Mouse (Mus musculus): ENCODE results near the gene Cnn3. TPM values are rescaled to one million over a fixed set of nuclear protein-coding genes. Genes with fewer than 3 reads are reported as not detected.
A peak's percentile ranks its signal among the peaks of the same experiment; 100 is the strongest.

Cnn3 gene
- polyA plus RNA-seq, 1 experiment from 2014 or later: 109 TPM

DNA sequence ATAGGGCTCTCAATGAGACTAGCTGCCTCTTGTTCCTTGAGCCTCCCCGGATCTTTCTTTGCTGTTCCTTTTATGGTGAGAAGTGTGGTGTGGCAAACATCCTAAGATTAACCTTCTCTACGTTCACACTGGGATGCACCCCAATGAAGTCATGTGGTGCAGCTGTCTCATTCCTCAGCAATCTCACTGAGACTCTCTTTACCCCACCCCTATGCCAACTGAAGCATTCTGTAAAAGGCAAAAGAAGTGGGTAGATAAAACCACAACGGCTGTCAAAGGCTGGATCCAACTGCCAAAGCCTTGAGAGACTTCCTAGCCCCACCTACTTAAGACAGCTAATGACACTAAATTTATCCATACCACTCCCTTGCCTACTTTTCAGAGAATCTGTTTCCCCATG lies 48.4 kb downstream of the Cnn3 start:
- no peaks in the 10 kb centered on the region for H3K9me3 ChIP-seq (replicated peaks)
- no peaks in the 10 kb centered on the region for H3K36me3 ChIP-seq
- H3K4me1 ChIP-seq (replicated peaks): peaks cover 43% of the 10 kb centered on the region
- no peak overlapping the region for H3K4me3 ChIP-seq (replicated peaks)
- no peaks in the 10 kb centered on the region for H3K27me3 ChIP-seq
- no peak overlapping the region for H3K9ac ChIP-seq
- H3K4me2 ChIP-seq: no peak overlapping the region
- 14% methylated on average over 3 of the region's 3 CpGs for WGBS (ENCODE audit: insufficient replicate concordance)
- H3K27ac ChIP-seq: peak overlapping the region; percentile 70
- DNase-seq (peak; percentile 37), ATAC-seq (ENCODE audit: low read depth) (peak; percentile 82)

GRCm38 (mm10) chr3:121480030-121480960 lies 54.0 kb downstream of the Cnn3 start:
- DNase-seq: no peak
- ATAC-seq (ENCODE audit: low read depth): peak; percentile 56; the same call in 1 of the 2 replicates
- Histone ChIP-seq H3K27me3 (no peaks in the 10 kb centered on the region), H3K4me3 (replicated peaks) (no peak overlapping the region), H3K27ac (no peak overlapping the region), H3K4me2 (no peak overlapping the region), H3K36me3 (no peaks in the 10 kb centered on the region), H3K9ac (no peak overlapping the region), H3K9me3 (replicated peaks) (no peaks in the 10 kb centered on the region), H3K4me1 (replicated peaks) (peaks cover 44% of the 10 kb centered on the region)
- 49% methylated on average over 26 of the region's 26 CpGs for WGBS (ENCODE audit: insufficient replicate concordance)

- Histone ChIP-seq H3K27me3 (no peaks in the 10 kb centered on the region), H3K27ac (no peak overlapping the region), H3K4me1 (replicated peaks) (peaks cover 37% of the 10 kb centered on the region), H3K9ac (no peak overlapping the region), H3K4me2 (no peak overlapping the region), H3K9me3 (replicated peaks) (no peaks in the 10 kb centered on the region), H3K4me3 (replicated peaks) (no peak overlapping the region), H3K36me3 (no peaks in the 10 kb centered on the region)
- ATAC-seq (ENCODE audit: low read depth) (no peak), DNase-seq (no peak)
- WGBS (ENCODE audit: insufficient replicate concordance): 49% methylated on average over 8 of the region's 8 CpGs
Observed at GRCm38 (mm10) chr3:121480961-121481436, 54.7 kb downstream of the Cnn3 start.

- no peak for DNase-seq
- H3K9me3 ChIP-seq (replicated peaks): no peaks in the 10 kb centered on the region
- H3K4me1 ChIP-seq (replicated peaks): peaks cover 34% of the 10 kb centered on the region
- no peak overlapping the region for H3K4me2 ChIP-seq
- no peaks in the 10 kb centered on the region for H3K36me3 ChIP-seq
- ATAC-seq (ENCODE audit: low read depth): no peak
- no peak overlapping the region for H3K27ac ChIP-seq
- no peak overlapping the region for H3K9ac ChIP-seq
- H3K27me3 ChIP-seq: no peaks in the 10 kb centered on the region
- 39% methylated on average over 6 of the region's 6 CpGs for WGBS (ENCODE audit: insufficient replicate concordance)
- no peak overlapping the region for H3K4me3 ChIP-seq (replicated peaks)
Observed at GRCm38 (mm10) chr3:121481564-121481963, 55.3 kb downstream of the Cnn3 start.

DNA sequence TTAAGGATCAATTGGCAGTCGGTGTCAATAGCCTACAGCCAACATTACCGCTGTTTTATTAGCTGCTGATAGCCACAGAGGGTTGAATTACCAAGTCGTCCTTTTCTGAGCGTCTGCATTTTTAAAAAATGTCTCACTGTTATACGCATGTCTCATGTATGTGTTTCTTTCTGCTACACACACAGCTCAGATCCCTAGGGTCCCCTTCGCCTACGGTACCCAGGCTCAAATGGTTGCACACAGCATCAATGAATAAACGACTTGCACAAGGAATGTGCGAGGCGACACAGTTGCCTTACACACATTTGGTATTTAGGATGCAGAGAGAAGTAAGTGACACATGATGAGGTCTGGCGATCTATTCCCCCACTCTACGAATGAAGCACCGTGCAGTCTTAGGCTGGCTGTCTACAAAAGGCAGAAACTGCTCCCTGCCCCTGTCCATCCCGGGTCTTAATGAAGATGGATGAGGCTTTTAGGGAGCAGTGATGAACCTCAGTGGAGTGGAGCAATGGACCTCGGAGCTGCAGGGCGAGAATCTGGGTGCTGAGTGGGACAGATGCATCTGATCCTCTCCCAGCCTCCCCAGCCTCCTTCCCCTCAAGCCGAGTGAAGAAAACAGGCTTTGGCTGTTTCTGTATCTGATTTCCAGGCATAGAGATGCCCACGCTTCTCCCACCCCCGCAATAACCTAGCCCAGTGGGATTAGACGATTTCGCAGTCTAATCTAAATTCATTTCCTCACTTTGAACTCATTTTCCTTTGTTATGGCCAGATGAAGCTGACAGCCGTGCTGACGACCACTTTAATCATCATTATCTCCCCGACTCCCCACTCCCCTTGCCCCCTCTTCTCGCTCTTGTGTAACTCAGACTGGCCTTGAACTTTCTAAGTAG lies 57.2 kb downstream of the Cnn3 start:
- Histone ChIP-seq H3K36me3 (no peaks in the 10 kb centered on the region), H3K4me2 (no peak overlapping the region), H3K27ac (no peak overlapping the region), H3K27me3 (no peaks in the 10 kb centered on the region), H3K4me3 (replicated peaks) (no peak overlapping the region), H3K9me3 (replicated peaks) (no peaks in the 10 kb centered on the region), H3K4me1 (replicated peaks) (peaks cover 27% of the 10 kb centered on the region), H3K9ac (no peak overlapping the region)
- ATAC-seq (ENCODE audit: low read depth): no peak
- no peak for DNase-seq
- 61% methylated on average over 25 of the region's 25 CpGs for WGBS (ENCODE audit: insufficient replicate concordance)

DNA sequence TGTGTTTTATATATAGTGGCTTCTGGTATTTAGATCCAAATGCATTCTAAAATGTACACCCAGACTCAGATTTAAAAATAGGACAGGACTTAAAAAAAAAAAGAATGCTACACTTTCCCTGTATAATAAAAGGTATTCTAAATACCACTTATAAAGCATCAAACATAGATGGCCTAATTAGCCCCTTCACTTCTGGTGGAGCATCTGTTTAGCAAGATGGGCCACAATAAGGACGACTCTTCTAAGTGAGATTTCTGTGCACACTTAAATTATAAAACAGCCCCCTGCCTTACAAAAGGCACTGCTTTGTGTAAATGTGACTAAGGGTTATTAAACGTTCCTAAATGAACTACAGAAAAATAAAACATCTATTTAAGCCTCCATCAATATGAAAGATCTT lies 58.9 kb downstream of the Cnn3 start:
- 45% methylated on average over 2 of the region's 2 CpGs for WGBS (ENCODE audit: insufficient replicate concordance)
- H3K27ac ChIP-seq: no peak overlapping the region

GRCm38 (mm10) chr3:121489462-121490118 lies 63.3 kb downstream of the Cnn3 start:
- no peak overlapping the region for H3K4me2 ChIP-seq
- H3K9ac ChIP-seq: no peak overlapping the region
- peaks cover 5% of the 10 kb centered on the region; the same call in 1 of the 2 replicates for H3K4me1 ChIP-seq (replicated peaks)
- H3K27me3 ChIP-seq: no peaks in the 10 kb centered on the region
- DNase-seq (no peak), ATAC-seq (ENCODE audit: low read depth) (no peak)
- WGBS (ENCODE audit: insufficient replicate concordance): 76% methylated on average over 12 of the region's 12 CpGs
- H3K4me3 ChIP-seq (replicated peaks): no peak overlapping the region
- H3K27ac ChIP-seq: no peak overlapping the region
- H3K9me3 ChIP-seq (replicated peaks): no peaks in the 10 kb centered on the region
- H3K36me3 ChIP-seq: no peaks in the 10 kb centered on the region

More for the DNA sequence above, 58.9 kb downstream of the Cnn3 start:
- no peak for DNase-seq
- H3K4me1 ChIP-seq (replicated peaks): peaks cover 11% of the 10 kb centered on the region
- H3K4me3 ChIP-seq (replicated peaks): no peak overlapping the region
- H3K4me2 ChIP-seq: no peak overlapping the region
- no peaks in the 10 kb centered on the region for H3K27me3 ChIP-seq
- ATAC-seq (ENCODE audit: low read depth): no peak
- no peak overlapping the region for H3K9ac ChIP-seq
- H3K9me3 ChIP-seq (replicated peaks): no peaks in the 10 kb centered on the region
- H3K36me3 ChIP-seq: no peaks in the 10 kb centered on the region

- Histone ChIP-seq H3K9ac (no peak overlapping the region), H3K36me3 (0 out of 2 replicates have a peak, but pooled peaks cover 5% of the 10 kb centered on the region), H3K9me3 (replicated peaks) (no peaks in the 10 kb centered on the region), H3K4me3 (replicated peaks) (no peak overlapping the region), H3K4me1 (replicated peaks) (peaks cover 5% of the 10 kb centered on the region; the same call in 1 of the 2 replicates), H3K27me3 (no peaks in the 10 kb centered on the region), H3K4me2 (no peak overlapping the region), H3K27ac (no peak overlapping the region)
- DNase-seq (no peak), ATAC-seq (ENCODE audit: low read depth) (no peak)
- 38% methylated on average over 5 of the region's 5 CpGs for WGBS (ENCODE audit: insufficient replicate concordance)
Observed at GRCm38 (mm10) chr3:121490941-121491340, 64.6 kb downstream of the Cnn3 start.

DNA sequence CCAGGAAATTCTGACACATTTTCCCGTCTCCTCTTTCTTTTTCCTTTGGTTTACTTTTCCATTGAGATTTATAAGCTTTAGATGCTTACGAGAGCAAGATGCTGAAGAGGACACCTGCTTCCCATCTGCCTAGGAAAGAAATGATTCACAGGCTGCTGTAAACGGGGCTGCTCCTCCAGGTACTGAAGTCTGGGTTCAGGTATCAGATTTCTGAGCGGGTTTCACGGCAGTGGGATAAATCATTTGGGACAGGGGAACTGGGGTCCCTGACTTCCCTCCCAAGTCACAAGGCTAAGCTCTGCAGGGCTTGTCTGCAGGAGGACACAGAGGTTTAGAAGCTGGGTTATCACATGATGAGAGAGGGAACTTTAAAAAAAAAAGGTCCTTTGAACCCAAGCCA lies 65.7 kb downstream of the Cnn3 start:
- H3K27ac ChIP-seq: no peak overlapping the region
- no peak overlapping the region for H3K9ac ChIP-seq
- 0 out of 2 replicates have a peak, but pooled peaks cover 5% of the 10 kb centered on the region for H3K36me3 ChIP-seq
- H3K4me3 ChIP-seq (replicated peaks): no peak overlapping the region
- H3K27me3 ChIP-seq: no peaks in the 10 kb centered on the region
- peaks cover 5% of the 10 kb centered on the region; the same call in 1 of the 2 replicates for H3K4me1 ChIP-seq (replicated peaks)
- 61% methylated on average over 5 of the region's 5 CpGs for WGBS (ENCODE audit: insufficient replicate concordance)
- H3K4me2 ChIP-seq: no peak overlapping the region
- no peaks in the 10 kb centered on the region for H3K9me3 ChIP-seq (replicated peaks)
- ATAC-seq (ENCODE audit: low read depth) (no peak), DNase-seq (no peak)

DNA sequence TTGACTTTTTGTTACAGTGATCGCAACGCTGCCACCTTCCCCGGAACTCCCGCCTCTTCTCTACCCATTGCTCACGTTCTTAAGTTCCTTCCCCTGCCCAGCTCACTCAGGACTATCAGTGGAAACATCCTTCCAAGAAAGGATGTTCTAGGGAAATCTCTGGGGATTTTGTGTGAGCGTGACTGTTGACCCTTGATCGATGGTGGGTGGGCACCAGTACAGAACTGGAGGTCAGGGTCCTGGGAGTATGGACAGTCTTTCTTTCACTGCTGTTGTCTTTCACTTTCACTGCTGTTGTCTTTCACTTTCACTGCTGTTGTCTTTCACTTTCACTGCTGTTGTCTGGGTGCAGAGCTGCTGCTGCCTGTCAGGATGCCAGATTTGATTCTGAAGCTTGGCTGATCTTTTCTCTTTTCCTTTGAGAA lies 67.7 kb downstream of the Cnn3 start:
- Histone ChIP-seq H3K36me3 (0 out of 2 replicates have a peak, but pooled peaks cover 5% of the 10 kb centered on the region), H3K27me3 (no peaks in the 10 kb centered on the region), H3K4me3 (replicated peaks) (no peak overlapping the region), H3K4me2 (no peak overlapping the region), H3K9ac (no peak overlapping the region), H3K27ac (no peak overlapping the region), H3K4me1 (replicated peaks) (peaks cover 5% of the 10 kb centered on the region; the same call in 1 of the 2 replicates), H3K9me3 (replicated peaks) (no peaks in the 10 kb centered on the region)
- WGBS (ENCODE audit: insufficient replicate concordance): 61% methylated on average over 7 of the region's 7 CpGs
- ATAC-seq (ENCODE audit: low read depth) (no peak), DNase-seq (no peak)

Measured in liver, embryonic 13.5 days (tissue).